Mouse (Mus musculus) A20 (cell line): Measurements from ENCODE around the gene Pcgf2.
A peak's percentile ranks its signal among the peaks of the same experiment; 100 is the strongest.
"Not testable (repeated sequence)": the region's sequence is repeated elsewhere in the genome, so short reads cannot be mapped to it uniquely, and the experiment has no call there.

Experiments used
- DNase-seq: peaks from one replicate; pipeline ENCODE4 v3.0.0-alpha.2; 2011; ENCODE audit warnings: low read depth, low spot score

Gene Pcgf2

DNA sequence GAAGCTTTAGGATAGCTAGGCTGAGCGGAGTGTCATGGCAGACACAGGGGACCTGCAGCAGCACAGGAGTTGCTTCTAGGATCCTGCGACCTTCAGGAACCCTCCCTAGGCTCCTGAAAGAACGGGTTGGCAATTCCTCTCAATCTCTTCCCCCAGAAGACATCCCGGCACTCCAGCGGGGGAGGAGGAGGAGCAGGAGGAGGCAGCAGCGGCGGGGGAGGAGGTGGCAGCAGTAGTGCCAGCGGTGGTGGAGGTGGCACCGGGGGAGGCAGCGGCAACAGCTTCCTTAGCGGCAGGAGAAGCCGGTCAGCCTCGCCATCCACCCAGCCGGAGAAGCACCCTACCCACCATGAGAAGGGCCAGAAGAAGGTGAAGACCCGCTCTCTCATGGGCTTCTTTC is 31.0 kb downstream of the Pcgf2 start:
- no peak for DNase-seq

DNA sequence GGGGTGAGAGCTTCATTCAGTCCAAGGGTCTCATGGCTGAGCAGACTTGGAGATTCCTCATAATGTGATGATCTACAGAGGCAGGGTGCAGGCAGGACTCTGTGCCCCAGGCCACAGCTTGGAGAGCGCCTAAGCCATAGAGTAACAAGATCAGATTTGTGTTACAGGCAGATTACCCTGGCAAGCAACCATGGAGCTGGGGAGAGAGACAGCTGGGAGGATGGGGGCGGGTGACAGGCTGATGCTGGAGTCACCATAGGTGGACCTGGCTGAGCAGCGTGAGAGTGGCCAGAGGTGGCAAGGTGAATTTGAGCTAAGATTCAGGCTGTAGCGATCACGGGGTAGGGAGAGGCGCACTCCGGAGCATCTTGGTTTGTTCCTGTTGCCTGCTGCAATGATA is 32.1 kb downstream of the Pcgf2 start:
- DNase-seq, result no peak

DNA sequence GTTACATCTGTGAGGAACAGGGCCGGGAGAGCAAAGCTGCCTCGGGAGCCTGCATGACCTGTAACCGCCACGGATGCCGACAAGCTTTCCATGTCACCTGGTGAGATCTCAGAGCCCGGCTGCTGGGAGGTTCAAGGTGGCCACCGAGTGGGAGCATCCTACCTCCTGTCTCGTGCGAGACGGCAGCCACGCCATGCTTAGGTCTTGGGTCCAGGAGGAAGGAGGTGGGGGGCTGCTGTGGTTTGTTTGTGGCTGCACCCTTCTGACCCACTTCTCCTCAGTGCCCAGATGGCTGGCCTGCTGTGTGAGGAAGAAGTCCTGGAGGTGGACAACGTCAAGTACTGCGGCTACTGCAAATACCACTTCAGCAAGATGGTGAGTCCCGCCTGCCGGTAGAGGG is 33.5 kb downstream of the Pcgf2 start:
- no peak for DNase-seq

DNA sequence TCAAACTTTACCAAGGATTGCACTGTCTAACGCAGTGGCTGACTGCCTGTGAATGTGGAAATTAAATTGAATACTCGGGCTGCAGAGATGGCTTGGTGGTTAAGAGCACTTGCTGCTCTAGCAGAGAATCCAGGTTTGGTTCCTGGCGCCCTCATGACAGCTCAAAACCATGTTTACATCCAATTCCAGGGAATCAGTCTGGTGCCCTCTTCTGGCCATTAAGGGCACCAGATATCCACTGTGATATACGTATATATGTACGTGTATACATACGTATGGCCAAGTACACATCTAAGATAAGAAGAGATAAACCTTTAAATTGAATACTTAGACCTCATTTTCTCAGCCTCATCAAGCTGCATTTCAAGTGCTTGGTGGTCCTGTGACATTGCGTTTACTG is 34.1 kb downstream of the Pcgf2 start:
- no peak for DNase-seq

DNA sequence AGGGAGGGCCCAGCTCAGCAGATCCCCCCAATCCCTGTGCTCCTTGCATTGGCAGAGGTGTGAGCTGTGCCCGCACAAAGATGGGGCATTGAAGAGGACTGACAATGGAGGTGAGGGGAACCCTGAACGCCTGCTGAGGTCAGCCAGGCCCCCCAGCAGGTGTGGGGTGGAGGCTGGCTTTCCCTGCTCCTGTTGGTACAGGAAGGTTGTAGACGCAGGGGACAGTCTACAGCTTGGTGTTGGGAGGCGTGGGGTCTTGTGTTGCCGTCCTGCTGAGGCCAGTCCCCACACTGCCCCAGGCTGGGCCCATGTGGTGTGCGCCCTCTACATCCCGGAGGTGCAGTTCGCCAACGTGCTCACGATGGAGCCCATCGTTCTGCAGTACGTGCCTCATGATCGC is 34.9 kb downstream of the Pcgf2 start:
- DNase-seq, result no peak

DNA sequence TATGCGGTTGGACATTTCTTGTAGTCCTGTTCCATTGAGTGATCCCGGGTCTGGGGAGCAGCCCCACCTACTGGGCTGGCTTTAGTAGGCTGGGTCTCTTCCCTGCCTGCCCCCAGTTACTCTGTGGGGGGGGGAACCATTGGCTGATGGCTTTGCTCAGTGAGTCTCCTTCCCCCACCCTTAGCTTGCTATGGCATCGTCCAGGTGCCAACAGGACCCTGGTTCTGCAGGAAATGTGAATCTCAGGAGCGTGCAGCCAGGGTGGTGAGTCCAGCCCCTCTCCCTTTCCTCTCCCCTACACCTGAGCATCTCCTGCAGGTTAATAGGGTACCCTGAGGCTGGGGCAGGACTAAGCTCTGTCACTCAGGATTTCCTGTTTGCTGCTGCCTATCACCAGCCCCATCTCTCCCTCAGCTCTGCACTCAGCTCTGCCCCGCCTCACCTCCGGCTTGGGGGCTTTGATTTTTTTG is 35.5 kb downstream of the Pcgf2 start:
- peak; percentile 36 for DNase-seq

DNA sequence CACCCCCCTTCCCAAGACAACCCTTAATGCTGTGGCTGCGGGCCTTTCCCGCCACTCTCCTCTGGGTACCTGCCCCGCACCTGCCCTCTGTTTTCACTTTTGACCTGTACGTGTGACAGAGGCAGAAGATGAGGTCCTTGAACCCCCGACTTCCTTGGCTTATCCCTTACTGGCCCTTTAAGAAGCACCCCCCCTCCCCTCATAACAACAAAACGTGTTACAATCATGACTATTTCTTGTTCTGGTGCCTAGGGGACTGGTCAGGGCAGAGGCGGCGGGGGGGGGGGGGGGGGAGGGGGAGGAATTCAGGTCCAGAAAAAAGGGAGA is 36.0 kb downstream of the Pcgf2 start:
- DNase-seq, result peak; percentile 48

DNA sequence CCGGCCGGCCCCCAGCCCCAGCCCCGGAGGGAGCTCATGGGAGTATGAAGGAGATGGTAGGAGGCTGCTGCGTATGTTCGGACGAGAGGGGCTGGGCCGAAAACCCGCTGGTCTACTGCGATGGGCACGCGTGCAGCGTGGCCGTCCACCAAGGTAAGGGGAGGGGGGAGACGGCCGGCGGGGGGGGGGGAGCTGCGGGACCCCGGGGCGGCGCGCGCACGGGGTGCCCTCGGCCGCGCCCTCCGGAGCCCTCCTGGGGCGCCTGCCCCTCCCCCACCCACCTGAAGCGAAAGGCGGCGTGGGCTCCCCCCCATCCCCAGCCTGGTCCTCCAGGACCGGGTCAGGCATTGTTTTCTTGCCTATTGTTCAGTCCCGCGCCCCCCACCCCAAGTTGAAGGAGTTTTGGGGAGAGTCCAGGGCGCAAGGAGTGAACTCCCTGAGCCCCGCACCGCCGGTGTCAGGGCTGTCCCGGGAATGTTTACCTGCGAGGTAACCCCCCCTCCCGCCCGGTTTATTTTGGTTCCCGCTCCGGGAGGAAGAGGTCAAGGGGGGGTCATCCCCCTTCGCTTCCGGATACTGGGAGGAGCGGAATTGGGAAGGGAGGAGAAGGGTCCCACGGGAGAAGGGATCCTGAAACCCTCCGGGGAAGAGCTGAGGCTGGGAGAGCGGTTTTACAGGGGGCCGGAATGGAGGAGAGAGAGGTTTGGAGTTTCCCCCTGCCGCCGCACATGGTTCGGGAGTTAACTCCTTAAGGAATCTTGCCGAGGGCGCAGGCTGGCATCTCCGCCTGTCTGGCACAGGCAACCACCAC is 36.6 kb downstream of the Pcgf2 start:
- DNase-seq, result peak; percentile 68

DNA sequence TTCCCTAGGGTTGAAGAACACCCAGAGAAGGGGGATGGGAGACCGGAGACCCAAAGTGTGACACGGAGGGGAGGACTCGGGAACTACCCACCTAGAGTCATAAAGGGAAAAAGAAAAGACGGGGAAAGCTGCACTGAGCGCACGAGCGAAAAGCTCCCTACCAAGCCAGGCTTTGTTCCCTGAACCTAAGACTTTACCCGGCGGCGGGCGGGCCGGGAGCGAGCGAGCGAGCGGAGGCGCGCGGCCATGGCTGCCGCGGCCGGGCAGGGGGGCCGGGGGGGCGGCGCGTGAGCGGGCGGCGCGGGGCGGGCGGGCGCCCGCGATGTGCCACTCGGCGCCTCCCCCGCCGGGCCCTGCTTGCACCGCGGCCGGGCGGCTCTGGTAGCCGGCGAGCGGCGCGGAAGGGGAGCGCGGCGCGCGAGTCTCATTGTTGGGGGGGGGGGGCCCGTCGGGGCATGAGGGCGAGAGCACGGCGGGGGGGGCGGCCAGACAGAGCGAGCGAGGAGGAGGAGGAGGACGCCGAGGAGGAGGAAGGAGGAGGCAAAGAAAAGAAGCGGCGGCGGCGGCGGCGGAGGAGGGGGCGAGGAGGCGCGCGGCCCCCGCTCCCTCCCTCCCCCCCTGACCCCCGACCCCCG is 37.3 kb downstream of the Pcgf2 start, which contains the start of gene Mllt6:
Gene Mllt6 (plus strand): TSS at position 522 of the 635 bp plus-strand sequence.
- DNase-seq, result peak; percentile 80

DNA sequence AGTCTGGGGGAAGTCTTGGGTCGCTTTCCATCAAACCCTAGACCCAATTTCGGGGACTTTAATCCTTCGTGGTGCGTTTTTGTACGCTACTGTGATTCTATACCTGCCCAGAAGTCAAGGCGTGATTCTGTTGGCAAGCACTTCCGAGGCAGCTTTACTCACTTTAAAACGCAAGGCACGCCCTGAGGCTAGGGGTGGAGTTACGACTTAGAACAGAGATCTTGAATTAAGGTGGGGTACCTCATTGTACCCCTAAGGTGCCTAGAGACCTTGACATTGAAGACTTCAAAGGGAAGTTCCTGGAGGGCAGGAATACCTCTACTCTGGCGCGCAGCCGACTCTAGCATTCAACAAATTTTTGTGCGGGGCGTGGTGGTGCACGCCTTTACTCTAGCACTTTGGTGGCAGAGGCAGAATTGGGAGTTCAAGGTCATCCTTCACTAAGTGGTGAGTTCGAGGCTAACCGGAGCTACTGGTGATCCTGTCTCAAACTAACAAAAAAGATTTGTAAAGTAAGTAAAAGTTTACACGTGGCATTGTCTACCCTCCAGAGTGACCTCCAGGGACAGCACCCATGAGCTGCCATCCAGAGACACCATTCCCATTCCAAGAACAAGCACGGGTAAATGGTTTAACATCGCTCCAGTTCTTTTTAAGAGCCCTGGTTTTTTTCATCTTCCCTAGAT is 37.9 kb downstream of the Pcgf2 start:
- peak; percentile 91 for DNase-seq

DNA sequence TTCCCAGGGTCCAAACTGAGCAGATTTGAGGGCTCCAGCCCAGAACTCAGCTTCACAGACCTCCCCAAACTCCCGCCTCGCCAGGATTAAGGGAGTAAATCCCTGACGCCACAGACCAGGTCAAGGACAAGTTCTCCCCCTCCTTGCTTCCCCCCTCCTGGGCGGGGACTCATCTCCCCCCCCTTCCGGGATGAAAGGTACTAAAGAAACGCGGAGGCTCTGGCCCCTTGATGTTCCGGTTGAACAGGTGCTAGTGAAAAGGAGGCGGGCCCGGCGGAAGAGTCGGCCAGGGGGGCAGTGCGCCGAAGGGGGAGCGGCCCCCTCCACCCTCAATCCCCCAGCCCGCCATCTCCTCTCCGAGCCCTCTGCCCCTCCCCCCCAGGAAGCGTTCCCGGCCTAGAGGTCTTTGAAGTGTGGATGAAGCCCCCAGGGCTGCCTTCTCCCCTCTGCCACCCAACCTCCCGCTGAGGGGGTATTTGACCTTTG is 38.6 kb downstream of the Pcgf2 start:
- peak; percentile 94 for DNase-seq

DNA sequence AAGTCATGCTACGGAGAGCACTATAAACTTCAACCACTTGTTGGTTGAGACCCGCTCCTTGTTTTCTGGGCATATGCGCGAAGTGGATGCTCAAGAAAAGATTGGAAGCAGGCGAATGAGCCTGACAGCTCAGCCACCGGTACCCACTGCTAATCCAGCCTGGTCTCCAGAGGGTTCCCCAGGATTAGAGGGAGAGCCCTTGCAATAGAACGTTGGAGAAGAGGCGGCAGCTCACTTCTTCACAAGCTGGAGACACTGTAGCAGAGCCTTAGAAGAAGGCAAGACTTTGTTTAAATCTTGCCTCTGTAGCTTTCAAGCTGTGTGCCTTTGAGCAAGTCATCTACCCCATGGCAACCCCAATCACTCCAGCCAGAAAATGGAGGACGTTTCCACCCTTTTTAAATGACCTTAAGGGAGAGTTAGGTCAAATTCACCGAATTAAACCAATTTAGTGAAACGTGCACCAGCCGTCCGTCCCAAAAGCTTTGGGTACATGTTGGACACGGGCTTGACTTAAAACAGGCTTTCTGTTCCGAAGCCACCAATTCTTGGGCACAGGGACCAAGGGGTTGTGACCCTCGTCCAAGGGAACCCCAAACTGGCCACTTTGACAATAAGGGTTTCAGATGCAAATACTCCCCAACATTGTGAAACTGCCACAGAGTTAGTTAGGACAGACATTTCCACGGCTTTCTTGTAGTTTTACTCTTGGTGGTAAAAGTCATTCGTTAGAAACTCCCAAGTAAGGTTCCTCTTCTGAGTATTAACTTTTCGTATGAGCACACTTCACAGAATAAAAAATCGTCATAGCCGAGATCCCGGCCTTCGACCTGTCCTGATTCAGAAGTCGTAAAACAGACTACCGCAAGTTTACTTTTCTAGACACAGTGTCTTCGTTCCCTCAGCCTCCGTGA is 39.3 kb downstream of the Pcgf2 start:
- no peak for DNase-seq

DNA sequence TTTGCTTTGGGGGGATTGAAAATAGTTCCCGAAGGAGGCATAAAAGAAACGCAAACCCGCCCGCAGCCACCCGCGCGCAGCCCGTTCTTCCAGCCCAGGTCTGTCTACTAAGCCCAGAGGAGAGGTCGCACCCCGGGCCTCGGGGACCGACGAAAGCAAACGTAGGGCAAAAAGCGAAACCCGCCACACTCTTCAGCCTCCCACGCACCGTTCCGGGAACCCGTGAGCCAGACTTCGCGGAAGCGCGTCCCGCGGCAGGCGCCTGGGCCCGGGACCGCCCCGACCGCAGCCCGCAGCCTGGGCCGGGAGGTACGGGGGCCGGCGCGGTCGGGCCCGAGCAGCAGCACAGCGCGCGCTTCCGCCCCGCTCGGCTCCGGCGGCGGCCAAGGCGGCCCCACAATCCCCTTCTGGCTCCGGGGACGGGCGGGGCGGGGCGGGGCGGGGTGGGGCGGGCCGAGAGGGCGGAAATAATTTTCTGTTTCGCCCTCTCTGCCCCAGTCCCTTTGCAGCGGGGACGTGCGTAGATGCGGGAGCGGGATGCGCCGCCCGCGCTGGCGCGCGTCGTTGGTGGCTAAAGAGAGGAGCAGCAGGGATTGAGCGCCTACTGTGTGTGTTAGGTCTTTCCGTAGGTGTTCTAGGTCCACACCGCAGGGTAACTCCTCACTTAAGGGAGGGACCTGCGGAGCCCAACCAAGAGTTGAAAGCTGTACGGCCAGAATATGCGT is 40.1 kb downstream of the Pcgf2 start:
- DNase-seq, result peak; percentile 86

DNA sequence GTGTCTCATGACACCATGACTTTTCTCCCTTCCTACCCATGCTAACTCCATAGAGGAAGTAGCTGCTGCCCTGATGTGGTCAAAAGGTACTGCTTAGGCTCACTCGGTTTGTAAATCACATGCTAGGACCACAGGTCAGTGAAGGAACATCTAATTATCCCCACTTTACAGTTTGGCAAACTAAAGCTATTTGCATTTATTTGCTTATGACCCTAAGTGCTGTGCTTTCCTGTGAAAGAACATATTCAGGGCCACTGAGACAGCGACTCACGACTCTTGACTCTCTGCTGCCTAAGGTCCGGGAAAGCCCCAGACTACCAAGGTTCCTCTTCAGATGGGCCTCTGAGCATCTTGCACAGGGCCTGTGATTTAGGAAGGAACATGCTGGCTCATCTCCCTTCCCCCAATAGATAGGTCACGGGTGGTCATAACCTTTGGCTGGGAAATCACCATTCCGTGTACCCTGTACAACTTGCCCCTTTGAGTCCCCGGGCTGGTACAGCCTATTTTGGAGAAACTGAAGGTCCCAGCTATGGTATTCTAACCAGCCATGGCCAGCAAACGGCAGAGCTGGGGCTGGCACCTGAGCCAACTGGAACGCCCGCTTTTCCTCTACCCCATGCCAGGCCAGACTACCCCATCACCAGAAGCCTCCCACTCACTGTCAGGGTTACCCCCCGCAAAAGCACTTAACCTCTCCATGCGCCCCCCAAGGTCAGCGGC is 40.9 kb downstream of the Pcgf2 start:
- DNase-seq, result peak; percentile 91

DNA sequence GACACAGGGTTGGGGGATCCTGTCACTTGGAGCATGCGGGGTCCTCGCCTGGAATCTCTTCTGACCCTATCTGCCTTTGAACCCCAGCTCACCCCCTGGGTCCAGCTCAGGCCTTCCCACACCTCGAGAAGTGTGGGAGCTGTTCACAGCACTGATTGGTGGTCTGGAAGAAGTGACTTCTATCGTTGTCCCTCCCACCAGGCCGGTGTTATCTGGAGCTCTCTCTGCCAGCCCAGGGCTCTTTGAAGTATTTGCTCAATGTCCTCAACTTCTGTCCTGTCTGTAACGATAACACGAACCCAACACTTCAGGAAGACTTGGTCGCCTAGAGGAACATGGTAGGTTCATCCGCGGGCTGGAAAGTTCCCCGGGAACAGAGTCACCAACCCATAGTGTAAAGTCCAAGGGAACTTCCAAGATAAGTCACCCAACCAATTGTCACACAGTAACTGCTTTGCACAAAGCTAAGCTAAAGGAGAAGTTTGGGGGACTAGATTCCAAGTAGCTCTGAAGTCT is 41.5 kb downstream of the Pcgf2 start:
- no peak for DNase-seq

DNA sequence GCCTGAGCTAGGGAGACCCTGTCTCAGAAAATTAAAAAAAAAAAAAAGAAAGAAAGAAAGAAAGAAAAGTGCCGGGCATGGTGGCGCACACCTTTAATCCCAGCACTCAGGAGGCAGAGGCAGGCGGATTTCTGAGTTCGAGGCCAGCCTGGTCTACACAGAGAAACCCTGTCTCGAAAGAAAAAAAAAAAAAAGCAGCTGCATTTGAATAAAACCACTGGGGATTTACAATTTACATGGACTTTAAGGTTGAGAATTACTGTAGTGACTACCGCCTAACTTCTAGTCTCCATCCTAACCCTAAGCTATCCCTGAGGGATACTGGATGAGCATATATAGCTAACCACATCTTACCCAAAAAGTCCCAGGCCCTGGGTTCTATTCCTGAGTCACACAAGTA is 42.3 kb downstream of the Pcgf2 start:
- not testable (repeated sequence) for DNase-seq

DNA sequence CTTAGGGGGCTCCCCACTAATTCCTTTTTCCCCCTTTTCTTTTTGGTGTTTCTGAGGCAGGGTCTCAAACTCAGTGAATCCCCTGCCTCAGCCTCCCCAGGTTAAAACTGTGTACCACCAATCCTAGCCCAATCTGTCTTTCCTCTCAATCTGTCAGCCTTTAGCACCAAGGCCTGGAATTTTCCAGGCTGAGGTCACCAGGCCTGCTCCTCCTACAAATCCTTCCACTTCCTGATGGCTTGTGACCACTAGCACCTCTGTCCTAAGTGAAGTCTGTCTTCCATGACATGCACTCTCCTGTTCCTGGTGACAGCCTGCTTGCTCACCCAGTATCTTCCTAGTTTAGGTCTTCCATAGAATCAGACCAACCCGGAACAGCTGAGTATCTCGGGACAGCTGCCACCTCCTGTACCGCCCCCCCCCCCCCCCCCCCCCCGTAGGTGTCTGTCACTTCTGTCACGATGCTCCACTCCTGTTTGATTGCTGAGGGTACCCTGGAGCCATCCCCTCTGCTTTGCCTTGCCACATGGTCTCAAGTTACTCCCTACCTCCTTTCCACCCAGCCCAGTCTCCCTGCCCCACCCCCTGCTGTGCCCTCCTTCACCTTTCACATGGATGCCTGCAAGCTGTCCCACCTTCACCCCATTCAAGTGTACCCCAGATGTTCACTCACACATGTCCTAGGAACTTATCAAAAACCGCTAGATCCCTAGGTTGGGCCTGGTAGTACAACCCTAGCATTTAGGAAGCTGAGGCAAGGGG is 42.9 kb downstream of the Pcgf2 start:
- no peak for DNase-seq

DNA sequence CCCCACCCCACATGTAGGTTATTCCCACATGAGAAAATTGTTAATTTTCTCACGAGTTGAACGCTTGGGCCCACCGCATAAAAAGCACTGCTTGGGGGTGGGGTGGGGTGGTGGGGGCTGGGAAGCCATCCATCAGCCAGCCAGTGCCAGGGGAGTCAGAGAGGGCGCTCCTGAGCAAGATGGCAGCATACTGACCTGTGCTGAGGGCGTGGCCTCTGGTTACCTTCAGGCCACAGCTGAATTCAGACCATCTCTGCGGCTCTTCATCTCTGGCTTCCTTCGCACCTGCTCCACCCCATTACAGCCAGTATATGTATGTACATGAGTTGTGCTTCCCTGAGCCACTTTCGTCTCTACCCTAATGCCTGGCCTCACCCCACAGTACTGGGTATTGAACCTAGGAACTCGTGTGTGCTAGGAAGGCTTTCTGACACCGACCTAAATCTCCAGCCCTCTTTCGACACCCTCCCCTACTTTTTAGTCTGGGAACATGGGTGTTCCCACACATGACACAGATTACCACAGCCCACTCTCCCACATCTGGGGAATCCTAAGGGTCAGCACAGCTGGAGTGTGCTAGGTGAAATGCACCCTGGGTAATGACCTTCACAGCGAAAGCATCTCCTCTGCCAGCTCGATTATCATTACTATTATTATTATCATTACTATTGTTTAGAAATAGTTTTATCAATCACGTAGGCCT is 43.9 kb downstream of the Pcgf2 start:
- no peak for DNase-seq
